Mouse (Mus musculus): ENCODE data around the gene Ccdc162.

GRCm38 (mm10) chr10:41542057-41542456 lies 174.4 kb downstream of the Ccdc162 start:
- no peak for TF ChIP-seq CTCF (IDR thresholded peaks at IDR 0.05; ENCODE audit: low read depth, low read length)
- no peak for TF ChIP-seq POLR2AphosphoS5 (IDR thresholded peaks at IDR 0.05; ENCODE audit: insufficient replicate concordance, low read depth, low read length)
- TF ChIP-seq GATA1 (IDR thresholded peaks at IDR 0.05; ENCODE audit: borderline replicate concordance, low read length) = no peak
- TF ChIP-seq TAL1 (conservative IDR thresholded peaks at IDR 0.05; ENCODE audit: low read depth, low read length) = no peak
- no peak for TF ChIP-seq GATA2 (IDR thresholded peaks at IDR 0.05; ENCODE audit: borderline replicate concordance, low read depth, low read length)
